Mouse (Mus musculus) embryo, embryonic 9.5 days (tissue): ENCODE measurements around the gene Zmynd15.
"Not testable (repeated sequence)": the region's sequence is repeated elsewhere in the genome, so short reads cannot be mapped to it uniquely, and the experiment has no call there.

ENCODE experiments used
- DNase-seq: peaks from one replicate; pipeline ENCODE4 v3.0.0-alpha.2; 2017; ENCODE audit errors: extremely low spot score

Zmynd15 gene

GRCm38 (mm10) chr11:70447373-70447772 lies 11.9 kb upstream of the Zmynd15 start:
- no peak for DNase-seq

GRCm38 (mm10) chr11:70450926-70451325 lies 8.3 kb upstream of the Zmynd15 start:
- DNase-seq = no peak

DNA sequence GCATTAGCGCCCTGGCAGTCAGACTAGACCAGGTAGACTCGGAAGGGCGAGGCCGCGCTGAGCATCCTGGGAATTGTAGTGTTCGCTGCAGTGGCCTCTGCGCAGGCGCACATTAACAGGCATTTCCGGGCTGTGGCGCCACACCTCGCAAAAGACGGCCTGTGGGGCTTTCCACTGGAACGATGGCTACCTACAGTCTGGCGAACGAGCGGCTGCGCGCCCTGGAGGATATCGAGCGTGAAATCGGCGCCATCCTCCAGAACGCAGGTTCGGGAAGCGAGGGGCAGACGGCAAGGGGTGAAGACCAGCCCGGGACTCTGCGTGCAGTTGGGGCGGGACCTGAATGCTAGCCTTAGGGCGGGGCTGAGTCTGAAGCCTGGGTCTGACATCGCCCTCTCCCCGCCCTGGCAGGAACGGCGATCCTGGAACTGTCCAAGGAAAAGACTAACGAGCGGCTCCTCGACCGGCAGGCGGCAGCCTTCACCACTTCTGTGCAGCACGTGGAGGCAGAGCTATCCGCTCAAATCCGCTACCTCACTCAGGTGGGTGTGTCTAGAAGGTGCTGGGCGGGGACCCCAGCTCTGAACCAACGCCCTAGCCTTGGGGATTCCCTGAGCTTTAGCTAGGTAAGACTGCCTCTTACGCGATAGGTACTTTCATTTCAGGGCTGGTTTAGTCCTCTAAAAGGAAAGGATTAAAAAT lies 7.3 kb upstream of the Zmynd15 start, which contains the start of gene Med11:
Gene Med11 (plus strand): TSS at position 123 of the 702 bp plus-strand sequence.
- DNase-seq = peak; percentile 97

DNA sequence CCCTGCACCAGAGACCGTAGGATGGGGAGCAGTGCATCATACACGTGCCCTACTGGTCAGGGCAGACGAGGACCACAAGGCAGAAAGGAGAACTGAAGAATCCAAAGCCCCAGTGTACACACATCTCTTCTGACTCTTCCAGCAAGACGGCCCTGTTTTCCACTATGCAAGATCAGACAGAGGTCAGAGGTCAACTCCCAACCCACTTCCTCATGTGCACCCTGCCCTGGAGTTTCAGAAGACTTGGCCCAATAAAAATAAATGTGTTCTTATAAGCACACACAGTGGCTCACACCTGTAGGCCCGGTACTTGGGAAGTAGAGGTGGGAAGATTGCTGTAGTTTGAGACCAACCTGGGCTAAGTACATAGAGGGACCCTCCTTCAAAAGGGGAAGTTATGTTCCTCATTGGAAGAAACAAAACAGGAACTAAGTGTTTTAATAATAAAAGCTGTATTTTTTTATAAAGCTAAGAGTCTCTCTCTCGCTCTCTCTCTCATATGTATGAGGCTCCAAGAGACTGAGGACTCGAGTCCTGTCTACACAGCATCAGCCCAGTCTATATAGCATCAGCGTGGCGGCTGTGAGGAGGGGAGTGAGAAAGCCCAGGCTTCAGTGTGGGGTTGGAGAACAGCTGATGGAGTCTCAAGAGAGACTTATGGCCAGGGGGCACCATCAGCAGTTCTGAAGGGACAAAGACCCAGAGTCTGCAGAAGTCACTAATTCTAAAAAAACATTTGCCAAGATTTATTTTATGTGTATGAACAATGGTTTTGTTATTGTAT lies 5.8 kb upstream of the Zmynd15 start:
- no peak for DNase-seq

- DNase-seq = peak; percentile 31
Observed at GRCm38 (mm10) chr11:70459601-70460101, 418 bp downstream of the Zmynd15 start, which contains the start of gene Cxcl16. Gene Cxcl16, minus strand, starts transcription at chr11:70459984.

DNA sequence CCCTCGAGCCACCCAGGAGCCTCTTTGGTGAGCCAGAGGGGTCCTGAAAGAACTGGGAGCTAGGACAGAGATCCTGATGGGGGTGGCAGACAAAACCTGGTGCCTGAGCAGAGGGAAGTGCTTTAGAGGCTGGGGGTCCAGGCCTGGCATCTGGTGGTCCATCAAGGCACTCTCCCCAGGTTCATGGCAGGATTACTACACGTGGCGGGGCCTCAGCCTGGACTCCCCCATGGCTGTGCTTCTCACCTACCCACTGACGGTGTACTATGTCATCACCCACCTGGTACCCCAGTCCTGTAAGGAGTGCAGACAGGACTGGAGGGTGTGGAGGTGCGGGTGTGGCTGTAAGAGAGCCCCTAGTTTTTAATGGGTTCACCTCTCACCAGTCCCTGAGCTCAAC lies 4.7 kb downstream of the Zmynd15 start:
- no peak for DNase-seq

GRCm38 (mm10) chr11:70465211-70465610 lies 6.0 kb downstream of the Zmynd15 start:
- DNase-seq = no peak

DNA sequence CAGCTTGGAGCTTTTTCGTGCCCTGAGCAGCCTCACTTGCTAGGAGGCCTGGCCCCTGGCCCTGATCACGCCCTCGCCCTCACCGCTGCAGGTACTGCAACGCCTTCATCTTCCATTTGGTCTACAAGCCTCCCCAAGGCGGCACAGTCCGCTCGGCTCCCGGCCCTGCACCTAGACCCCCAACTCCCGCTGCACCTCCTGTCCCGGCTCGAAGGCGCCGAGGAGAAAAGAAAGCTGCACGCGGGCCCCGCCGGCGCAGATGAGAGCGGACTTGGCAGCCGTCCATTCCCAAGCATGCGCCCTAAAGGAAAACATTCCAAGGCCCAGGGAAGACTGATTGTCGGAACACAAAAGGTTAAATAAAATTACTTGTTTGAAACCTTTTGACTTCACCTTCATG lies 6.6 kb downstream of the Zmynd15 start:
- no peak for DNase-seq

GRCm38 (mm10) chr11:70467902-70468619 lies 8.8 kb downstream of the Zmynd15 start:
- no peak for DNase-seq

- DNase-seq = no peak
Observed at GRCm38 (mm10) chr11:70469764-70470163, 10.5 kb downstream of the Zmynd15 start.

DNA sequence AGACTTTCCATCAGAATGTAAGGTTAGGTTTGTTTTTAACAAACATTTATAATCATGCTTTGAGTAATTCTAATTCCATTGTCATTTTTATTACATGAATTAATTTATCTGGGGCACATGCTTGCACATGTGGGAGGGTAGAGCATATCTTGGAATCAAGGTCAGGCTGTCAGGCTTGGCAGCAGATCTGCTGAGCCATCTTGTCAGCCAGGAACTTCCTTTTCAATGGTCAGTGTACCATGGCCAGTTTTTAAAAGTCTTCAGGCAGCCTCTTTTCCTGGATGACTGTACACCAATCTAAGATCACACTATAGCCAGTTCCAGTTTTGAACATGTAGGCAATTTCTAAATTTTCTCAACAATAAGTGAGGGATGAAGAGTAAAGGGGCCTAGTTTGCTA lies 13.5 kb downstream of the Zmynd15 start:
- no peak for DNase-seq

DNA sequence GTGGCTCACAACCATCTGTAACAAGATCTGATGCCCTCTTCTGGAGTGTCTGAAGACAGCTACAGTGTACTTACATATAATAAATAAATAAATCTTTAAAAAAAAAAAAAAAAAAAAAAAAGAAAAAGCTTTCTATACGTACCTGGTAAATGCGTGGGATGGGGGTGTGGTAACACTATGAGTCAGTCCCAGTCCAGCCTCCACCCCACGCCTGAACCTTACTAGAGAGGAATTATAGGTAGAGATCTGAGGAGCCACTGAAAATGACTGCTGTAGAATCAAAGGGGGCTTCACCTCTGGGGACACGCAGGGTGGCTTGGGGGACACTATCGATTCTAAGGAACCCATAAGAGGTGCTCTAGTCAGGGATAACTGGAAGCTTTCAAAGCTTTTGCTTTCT lies 14.1 kb downstream of the Zmynd15 start:
- not testable (repeated sequence) for DNase-seq

- DNase-seq = no peak
Observed at GRCm38 (mm10) chr11:70474872-70475534, 15.8 kb downstream of the Zmynd15 start.

DNA sequence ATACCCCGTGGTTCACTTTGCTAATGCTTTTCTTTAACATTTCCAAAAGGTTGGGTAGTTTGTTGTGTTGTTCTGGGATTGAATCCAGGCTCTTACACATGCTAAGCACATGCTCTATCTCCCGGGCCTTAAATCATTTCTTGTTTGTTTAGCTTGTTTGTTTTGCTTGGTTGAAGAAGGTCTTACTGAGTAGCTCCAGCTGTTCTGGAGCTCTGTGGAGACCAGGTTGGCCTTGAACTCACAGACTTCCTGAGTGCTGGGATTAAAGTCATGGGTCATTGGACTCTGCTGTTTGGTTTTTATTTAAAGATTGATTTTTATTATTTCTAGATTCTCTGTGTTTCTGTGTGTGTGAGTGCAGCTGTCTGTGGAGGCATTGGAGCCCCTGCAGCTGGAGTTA lies 26.3 kb downstream of the Zmynd15 start:
- no peak for DNase-seq

- DNase-seq = no peak
Observed at GRCm38 (mm10) chr11:70487816-70488215, 28.6 kb downstream of the Zmynd15 start.

DNA sequence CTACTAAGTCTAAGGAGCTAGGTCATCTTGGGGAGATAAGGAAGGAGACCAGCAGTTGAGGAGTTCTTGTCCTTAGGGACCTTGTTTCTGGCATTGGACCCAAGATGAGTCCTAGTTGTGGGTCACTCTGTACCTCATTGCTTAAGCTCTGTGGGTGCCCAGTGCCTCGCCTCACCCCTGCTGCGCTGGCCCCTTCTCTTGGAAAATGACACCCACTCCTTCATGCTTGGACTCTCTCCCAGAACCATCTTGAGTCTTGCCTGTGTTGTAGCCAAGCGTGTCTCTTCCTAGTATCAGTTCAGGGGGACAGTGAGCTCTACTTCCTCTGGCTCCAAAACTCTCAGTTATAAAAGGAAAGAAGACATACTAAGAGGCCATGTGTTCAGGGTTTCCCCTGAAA lies 29.9 kb downstream of the Zmynd15 start:
- DNase-seq = no peak

- no peak for DNase-seq
Observed at GRCm38 (mm10) chr11:70489684-70490083, 30.5 kb downstream of the Zmynd15 start.

DNA sequence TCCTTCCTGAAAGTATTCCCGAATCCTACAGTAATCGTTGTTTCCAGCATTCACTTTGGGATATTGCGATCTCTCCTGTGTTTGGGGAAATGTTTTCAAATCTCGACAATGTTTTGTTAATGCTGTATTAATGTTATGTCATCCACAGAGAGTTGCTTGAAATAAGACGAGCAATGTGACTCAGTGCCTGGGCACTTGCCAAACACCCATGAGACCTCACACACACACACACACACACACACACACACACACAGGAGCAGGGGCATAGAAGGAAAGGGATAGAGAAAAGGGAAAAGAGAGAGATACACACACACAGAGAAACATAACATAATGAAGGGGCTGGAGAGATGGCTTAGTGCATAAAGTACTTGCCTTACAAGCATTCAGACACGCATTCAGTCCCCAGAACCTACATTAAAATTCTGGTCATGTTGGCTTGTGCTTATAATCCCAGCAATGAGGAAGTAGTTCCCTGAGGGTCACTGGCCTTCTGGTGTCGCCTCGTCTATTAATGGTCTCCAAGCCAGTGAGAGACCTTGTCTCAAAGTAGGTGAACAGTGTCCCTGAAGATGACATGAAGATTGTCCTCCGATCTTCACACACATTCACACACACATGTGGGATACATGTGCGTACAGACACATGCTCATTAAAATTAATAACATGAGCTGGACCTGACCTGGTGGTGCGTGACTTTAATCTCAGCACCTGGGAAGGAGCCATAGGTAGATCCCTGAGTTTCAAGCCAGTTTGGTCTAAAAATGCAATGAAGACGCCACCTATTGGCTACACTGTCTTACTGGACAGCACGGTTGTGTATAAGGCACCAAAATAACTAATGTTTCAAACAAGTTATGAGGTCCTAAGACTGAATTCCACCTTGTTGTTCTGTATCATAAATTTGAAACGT lies 40.6 kb downstream of the Zmynd15 start:
- no peak for DNase-seq

DNA sequence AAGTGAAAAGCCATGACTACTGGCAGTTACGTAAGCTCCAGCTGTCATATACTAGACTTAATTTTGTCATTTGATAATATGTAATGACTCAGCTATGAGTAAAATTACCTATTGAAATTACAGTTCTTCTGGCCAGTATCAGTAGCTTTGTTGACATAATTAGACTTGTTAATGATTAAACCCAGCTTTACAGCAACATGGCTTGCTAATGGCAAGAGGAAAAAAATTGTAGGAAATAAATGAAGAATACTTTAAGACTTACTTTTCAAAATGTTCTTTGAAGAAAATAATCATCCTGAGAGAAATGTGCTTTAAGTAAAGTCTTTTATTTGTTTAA lies 41.2 kb downstream of the Zmynd15 start:
- no peak for DNase-seq

- no peak for DNase-seq
Observed at GRCm38 (mm10) chr11:70502018-70502417, 42.8 kb downstream of the Zmynd15 start.

- no peak for DNase-seq
Observed at GRCm38 (mm10) chr11:70504970-70505369, 45.7 kb downstream of the Zmynd15 start, which contains the start of gene Tm4sf5. Gene Tm4sf5, plus strand, starts transcription at chr11:70505244.
